Mouse (Mus musculus) ovary, postnatal 10 days (tissue): Measurements from ENCODE around the gene Tsga13.

Experiments
- DNase-seq: peaks from one replicate; pipeline ENCODE4 v3.0.0; 2022; ENCODE audit warnings: low spot score

Gene Tsga13

GRCm38 (mm10) chr6:30855956-30856355 lies 59.4 kb downstream of the Tsga13 start:
- DNase-seq: no peak

DNA sequence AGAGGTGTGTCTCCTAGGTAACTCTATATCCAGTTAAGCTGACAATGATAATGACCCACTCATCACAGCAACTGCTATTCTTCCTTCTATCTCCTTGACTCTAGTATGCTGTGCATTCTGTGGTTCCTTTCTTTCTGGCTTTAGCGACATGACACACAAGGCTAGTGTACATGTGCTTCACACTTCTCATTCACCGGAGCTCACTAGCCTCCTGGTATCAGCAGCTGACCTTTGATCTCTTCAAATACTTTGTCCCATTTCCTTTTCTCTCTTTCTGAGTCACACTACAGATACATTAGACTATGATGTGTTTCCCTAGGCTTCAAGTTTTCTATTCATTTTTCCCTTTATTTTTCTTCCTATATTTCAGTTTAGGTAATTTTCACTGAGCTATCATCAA lies 60.2 kb downstream of the Tsga13 start:
- no peak for DNase-seq

GRCm38 (mm10) chr6:30849818-30850217 lies 65.6 kb downstream of the Tsga13 start:
- DNase-seq: no peak
